Mouse (Mus musculus): ENCODE measurements around the gene Nmi.
"Not testable (repeated sequence)": the region's sequence is repeated elsewhere in the genome, so short reads cannot be mapped to it uniquely, and the experiment has no call there.

Nmi gene

DNA sequence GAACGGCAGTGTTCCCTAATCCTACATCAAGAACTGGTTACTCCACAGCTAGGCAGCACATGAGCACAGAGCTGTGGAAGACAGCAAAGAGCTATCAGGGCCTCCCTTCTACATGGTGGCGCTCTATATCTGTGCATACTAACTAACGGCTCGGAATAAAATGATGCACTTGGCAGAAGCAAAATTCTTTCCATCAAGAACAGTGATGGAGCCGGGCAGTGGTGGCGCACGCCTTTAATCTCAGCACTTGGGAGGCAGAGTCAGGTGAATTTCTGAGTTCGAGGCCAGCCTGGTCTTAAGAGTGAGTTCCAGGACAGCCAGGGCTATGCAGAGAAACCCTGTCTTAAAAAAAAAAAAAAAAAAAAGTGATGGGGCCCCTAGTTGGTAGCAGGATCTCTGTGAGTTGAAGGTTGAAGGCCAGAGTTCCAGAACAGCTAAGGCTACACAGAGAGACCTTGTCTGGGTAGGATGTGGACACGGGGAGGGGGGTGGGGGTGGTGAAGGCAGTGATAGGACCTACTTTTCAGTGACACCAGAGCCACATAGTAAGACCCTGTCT, at the start of gene Nmi:
Gene Nmi (minus strand): TSS at position 85 of the 559 bp plus-strand sequence.
- peak in 1 of 2 experiments; percentile 15 for DNase-seq (ENCODE audit: inconsistent age in 2 of 2, low spot score in 1 of 2)

DNA sequence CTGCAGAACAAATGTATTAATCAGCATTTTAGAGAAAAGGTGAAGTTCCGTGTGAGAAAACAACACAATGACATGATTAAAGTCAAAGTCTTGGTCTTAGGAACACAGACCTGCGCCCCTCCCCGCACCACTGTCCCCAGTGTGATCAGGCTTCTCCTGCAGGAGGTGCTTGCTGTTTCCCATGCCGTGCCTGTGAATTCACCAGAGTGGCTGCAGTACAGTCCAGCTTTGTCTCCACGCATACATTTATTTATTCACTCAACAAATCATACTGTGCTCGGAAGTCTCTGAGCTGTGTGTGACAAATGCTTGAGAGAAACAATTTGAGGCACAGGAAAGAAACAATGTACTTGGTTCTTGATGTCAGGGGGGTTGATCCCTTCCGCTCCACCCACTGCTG, 43.1 kb upstream of the Nmi start:
- no peak for DNase-seq (ENCODE audit: inconsistent age in 2 of 2, low spot score in 1 of 2)

DNA sequence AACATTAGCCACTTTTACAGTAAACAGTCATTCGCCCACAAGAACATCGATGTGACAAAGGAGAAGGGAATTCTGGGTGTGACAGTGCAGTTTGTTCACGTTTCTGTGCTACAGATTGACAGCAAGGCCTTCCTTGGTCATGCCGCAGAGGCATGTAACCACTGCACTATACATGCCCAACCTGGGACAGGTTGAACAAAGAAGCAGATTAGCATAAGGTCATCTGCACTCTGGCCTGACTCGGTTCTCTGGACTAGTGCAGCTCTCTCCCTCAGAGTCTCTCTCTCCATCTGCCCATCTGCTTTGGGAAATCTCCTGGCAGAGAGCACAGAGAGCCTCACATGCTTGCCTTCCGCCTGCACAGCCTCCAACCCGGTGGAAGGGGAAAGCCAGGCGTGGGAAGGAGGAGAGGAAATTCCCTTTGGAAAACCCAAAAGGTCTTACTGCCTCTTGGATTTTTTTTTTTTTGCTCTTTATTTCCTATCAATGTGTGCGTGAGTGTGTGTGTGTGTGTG, 40.1 kb upstream of the Nmi start:
- no peak for DNase-seq (ENCODE audit: inconsistent age in 2 of 2, low spot score in 1 of 2)

DNA sequence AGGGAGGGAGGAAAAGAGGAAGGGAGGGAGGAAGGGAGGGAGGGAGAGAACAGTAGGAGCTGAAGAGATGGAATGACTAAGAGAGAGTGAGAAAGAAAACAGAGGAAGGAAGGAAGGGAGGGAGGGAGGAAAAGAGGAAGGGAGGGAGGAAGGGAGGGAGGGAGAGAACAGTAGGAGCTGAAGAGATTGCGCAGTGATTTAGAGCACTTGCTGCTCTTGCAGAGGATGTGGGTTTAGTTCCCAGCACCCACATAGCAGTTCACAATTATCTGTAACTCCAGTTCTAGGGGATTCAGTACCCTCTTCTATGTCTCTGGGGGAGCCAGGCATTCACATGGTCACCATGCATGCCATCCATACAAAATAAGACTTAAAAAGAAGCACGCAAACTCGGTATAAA, 38.5 kb upstream of the Nmi start:
- not testable (repeated sequence) for DNase-seq (ENCODE audit: inconsistent age in 2 of 2, low spot score in 1 of 2)

DNA sequence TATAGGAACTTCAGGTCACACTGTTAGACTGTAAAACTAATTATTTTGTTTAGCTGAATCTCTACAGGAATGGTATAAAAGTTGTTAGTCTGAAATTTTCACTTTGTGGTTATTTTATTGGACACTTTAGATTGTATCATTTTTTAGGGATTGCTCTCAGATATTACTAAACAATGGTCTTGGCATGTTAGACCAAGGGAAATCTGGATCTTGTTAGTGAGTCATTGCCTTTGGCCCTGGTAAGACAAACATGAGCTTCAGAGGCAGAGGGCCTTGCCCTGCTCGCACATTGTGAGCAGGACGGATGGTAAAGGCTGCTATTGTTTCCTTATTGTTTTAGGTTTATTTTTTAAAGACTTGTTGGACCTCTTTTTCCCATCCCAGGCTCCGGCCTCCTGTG, 33.1 kb upstream of the Nmi start:
- DNase-seq (ENCODE audit: inconsistent age in 2 of 2, low spot score in 1 of 2): peak in 1 of 2 experiments; percentile 27

DNA sequence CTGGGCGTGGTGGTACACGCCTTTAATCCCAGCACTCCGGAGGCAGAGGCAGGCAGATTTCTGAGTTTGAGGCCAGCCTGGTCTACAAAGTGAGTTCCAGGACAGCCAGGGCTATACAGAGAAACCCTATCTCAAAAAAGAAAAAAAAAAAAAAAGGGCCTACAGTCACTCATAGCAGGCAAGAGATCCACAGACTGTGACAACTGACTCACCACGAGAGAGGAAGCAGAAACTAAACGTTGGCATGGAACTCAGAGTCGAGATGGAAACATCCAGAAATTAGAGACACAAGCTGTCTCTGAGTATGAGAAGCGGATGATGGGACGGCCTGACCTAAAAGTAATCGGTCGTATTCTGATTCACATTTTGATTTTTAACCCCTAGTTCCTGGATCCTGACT, 29.0 kb upstream of the Nmi start:
- not testable (repeated sequence) for DNase-seq (ENCODE audit: inconsistent age in 2 of 2, low spot score in 1 of 2)

DNA sequence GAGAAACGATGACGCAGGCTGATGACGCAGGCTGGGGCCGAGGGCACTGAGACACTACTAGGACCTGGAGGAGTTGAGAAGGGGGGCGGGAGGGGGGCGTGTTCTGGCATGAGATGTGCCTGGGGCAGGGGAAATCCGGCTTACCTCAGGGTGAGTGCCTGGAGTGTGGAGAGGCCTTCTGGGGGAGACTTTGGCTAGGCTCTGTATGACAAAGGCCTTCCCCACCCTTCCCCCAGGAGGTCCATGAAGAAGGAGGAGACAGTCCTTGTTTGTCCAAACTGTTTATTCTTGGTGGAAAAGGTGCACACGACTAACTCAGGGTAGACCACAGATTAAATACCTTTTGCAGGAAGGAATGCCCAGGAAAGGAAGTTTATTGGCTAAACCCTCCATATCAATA, 28.2 kb upstream of the Nmi start:
- no peak for DNase-seq (ENCODE audit: inconsistent age in 2 of 2, low spot score in 1 of 2)

DNA sequence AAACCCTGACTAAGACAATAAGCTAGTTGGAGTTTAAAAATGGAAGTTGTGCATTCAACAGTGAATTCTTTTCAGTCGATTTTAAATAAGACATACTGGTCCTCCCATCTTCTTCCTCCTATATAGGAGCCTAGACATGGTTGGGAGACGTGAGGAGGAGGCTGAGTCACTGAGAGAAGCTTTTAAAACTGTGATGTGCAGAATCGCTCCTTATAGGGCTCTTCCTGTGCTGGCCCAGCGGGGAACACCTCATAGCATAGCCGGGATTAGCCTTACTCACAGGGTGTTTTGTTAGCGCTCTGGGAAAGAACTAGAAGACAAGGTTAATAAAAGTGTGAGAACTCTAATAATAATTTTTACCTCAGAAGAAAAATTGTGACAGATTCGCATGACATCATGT, 26.7 kb upstream of the Nmi start:
- no peak for DNase-seq (ENCODE audit: inconsistent age in 2 of 2, low spot score in 1 of 2)

DNA sequence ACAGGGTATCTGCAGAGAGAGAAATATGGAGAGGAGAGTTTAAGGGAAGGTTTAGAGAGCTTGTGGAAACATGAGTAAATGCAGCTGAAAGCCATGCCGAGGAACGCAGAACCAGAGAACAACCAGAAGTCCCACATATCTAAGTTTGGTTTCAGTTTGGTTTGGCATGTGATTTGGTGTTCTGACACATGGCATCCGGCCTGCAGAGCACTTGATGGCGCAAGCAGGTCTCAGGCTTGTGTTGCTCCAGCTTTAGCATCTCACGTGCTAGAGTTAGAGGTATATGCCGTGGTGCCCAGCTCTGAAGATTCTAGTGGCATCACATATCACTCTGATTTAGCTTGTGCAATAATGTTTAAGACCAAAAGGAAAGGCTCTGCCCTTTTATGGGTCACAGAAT, 18.2 kb upstream of the Nmi start:
- no peak for DNase-seq (ENCODE audit: inconsistent age in 2 of 2, low spot score in 1 of 2)

DNA sequence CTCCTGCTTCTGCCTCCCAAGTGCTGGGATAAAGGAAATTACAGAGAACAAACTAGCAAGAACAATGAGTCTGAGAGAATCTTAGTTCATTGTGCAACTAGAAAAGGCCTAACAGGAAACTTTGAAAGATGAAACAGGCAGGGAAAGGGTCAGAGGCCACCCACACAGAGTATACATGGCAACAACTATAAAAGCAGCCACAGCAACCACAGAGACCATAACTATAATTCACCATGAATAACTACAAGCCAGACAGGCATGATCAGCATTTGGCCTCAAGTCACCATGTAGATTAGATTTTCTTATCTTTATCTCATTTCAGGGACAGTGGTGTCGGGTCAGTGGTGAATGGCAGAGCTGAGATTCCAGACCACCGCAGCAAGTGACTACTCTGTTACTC, 16.3 kb upstream of the Nmi start:
- peak; percentile 48 to 65 for DNase-seq (ENCODE audit: inconsistent age in 2 of 2, low spot score in 1 of 2)

DNA sequence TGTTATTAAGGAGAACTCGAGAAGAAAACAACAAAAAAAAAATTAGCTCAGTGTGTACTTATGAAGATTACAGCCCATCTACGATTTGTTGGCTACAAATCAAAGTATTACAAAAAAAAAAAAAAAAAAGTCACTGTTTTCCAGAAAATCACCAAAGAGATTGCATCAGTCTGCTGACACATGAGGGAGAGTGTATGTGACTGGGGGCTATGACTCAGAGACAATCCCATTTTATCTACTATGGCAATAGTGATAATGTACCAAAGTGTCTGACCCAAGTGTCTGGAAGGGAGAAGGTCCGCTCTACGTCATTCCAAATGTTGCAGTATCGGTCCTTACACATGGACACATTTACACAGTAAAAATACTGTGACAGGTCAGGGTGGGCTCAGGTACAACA, 13.4 kb upstream of the Nmi start:
- peak in 1 of 2 experiments; percentile 63 for DNase-seq (ENCODE audit: inconsistent age in 2 of 2, low spot score in 1 of 2)

DNA sequence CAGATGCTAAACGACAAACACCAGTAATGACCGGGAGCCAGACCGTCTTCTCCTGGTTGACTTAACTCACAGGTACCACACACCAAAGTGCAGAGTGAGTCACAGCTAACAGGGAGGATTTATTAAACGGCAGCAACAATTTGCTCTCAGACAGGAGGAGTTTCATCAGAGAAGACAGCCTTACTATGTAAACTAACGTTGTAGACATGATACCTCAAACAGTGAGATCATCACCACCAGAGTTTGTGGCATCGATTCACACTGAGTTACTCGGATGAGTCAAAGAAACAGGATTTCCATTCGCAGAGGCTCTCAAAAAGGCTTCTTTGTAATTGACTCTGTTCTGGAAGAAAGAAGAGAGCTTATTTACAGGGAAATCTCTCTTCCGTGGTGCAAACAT, 12.9 kb upstream of the Nmi start:
- no peak for DNase-seq (ENCODE audit: inconsistent age in 2 of 2, low spot score in 1 of 2)

DNA sequence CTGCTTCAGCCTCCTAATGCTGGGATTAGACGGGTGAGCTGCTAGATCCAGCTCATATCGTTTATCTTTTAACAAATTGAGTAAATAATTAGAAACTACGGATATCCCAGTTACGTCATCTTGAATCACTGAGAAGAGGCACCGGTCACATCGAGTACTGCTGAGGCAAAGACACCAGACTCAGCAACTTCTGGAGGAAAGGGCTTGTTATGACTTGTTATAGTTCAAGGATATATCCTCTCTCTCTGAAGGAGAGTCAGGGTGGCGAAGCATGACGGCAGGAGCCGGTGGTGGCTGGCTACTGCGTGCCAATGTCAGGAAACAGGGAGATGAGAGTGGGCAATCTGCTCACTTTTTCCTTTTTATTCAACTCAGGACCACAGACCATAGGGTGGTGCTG, 11.9 kb upstream of the Nmi start:
- no peak for DNase-seq (ENCODE audit: inconsistent age in 2 of 2, low spot score in 1 of 2)

DNA sequence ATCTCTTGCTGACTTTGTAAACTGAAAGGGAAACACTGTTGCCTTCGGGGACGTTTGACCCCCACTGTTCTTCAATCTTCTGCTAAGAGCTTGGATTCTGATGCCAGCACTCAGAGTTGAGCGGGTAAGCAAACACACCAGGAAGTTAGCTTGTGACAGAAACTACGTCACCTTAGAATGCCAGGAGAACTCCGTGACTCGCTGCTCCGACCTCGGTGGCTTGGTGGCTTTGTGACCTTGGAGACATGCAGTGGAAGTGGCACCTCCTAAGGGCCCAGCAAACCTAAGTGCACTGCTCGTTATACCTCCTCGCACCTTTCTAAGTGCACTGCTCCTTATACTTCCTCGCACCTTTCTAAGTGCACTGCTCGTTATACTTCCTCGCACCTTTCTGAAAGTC, 9.0 kb upstream of the Nmi start:
- peak in 1 of 2 experiments; percentile 45 for DNase-seq (ENCODE audit: inconsistent age in 2 of 2, low spot score in 1 of 2)

DNA sequence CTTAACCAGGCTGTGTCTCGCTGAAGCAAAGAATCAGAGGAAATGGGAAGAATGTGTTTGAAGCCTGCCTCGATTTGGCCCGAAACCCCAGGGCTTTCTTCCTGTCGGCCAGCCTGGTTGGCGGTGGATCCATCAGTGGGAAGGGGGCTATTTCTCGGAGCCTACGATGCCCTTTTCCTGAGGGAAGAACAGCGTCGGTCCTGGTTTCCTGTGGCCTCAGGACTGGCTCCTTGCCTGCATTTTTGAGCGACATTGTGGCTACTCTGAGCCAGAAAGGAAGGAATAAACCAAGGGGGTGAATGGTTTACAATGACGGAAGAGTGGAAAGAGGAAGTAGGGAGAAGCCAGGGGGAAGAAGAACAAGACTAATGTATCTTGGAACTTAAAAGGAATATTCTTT, 8.3 kb upstream of the Nmi start:
- peak; percentile 28 to 65 for DNase-seq (ENCODE audit: inconsistent age in 2 of 2, low spot score in 1 of 2)

DNA sequence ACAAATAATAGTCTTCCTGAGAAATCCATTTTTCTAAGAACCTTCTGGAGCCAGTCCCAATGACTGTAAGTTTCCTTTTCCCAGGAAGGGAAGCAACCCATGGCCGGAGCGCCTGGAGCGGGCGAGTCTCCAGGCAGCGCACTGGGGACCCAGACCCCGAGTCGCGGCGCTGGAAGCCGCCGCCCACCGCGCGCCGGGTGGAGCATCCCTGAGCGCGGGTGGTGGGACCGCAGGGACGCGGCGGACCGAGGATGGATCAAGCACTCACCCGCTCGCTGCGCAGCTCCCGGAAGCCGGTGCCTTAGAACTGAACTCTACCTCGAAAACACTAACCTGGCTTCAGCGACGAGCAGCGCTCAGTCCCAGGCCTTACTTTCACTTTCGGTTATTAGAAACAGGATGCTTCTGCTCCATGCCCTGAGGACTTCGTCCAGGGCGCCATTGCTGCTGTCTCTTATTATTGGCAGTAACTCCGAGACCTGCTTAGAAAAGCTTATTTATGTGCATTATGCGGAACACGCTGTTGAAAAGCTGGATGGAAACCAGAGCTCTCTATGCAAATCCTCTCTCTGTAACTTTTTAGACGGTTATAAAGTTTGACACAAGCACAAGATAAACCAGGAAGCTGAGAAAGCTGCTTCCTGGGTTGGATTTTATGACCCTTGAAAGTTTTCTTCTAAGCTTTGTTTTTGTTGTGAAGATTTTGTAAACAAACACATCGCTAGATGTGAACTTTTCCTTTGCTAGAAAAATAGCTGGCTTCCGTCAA, 469 bp downstream of the Nmi start:
- peak; percentile 66 to 87 for DNase-seq (ENCODE audit: inconsistent age in 2 of 2, low spot score in 1 of 2)

DNA sequence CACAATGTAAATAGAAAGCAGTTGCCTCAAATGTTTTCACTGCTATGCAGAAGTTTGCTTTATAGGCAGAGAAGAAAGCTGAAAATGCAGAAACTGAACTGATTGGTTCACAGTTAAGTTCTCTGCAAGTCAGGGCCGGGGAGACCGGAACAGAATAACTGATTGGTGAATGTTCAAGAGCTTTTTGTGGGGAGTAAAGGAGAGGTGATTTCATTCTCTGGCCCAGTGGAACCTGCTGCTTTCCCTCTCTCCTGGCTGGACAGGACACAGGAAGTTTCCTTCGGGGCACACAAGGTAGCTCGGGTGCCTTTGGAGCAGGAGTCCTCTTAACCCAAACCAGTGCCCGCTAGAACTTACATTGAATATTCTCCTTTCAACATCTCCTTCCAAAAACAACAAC, 1.2 kb downstream of the Nmi start:
- DNase-seq (ENCODE audit: inconsistent age in 2 of 2, low spot score in 1 of 2): peak; percentile 45 to 83

DNA sequence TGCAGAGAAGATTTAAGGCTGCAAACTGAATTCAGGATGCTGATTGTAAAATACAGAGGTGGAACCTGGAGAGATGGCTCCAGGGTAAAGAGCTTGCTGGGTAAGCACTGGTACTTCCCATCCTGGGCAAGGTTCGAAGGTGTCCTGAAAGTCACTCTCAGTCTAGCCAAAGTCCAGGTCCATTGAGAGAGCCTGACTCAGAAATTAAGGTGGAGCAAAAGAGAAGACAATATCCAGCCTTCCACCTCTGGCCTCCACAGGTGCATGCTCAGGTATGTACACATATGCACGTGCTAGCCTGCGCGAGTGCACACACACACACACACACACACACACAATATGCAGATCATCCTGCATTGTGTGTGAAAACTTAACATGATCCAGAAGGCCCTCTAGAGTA, 2.4 kb downstream of the Nmi start:
- no peak for DNase-seq (ENCODE audit: inconsistent age in 2 of 2, low spot score in 1 of 2)

DNA sequence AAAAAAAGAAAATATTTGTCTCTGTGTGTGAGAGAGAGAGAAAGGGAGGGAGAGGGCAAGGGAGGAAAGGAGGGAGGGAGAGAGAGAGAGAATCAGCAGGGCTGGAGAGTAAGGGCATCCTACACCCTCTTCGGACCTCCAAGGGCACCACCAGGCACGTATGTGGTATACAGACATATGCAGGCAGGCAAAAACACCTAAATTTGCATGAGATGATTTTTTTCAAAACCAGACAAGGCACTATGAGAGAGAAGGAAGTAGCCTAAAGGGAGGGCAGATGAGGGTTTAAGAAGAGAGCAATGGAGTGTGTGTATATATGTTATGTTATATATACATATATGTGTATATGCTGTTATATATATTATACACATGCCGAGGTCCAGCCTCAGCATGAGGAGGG, 6.0 kb downstream of the Nmi start:
- DNase-seq (ENCODE audit: inconsistent age in 2 of 2, low spot score in 1 of 2): no peak

DNA sequence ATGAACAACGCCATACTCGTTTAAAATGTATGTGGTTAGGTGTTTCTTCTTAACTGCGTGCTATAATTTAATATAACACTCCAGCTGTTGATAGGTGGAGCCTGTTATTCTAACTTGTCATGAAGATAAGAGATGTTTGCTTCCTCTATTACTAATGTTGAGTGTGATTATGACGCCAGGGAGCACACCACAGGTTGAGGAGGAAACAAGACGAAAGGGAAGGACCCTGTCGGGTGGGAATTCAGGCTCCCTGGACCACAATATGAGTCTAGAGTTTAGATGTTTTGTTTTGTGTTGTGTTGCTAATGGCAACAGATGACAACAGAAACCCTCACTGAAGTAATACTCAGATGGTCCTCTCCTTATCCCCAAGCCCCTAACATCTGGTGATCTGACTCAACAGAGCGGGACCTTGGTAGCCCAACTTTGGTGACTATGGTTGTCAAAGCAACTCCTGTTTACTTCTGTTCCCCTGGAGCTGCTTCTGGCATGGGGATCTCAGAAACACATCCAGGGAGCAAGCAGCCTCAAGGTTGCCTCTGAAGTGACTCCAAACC, 19.6 kb downstream of the Nmi start:
- no peak for DNase-seq (ENCODE audit: inconsistent age in 2 of 2, low spot score in 1 of 2)

DNA sequence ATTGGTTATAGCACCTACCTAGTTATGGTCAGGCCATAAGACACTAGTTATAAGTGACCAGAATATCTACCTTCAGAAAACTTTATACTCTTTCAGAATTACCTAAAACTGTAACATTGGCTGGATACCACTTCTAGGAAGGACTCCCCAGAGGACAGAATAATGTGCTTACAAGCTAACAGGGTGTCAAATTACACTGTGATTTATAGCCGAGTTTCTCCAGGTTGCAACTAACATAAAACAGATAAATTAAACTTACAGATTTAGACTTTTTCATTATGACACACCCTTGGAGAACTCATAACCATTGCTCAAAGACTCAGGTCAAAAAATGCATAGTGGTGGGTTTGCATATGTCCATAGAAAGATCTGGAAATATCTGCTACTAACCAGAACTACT, 22.4 kb downstream of the Nmi start:
- no peak for DNase-seq (ENCODE audit: inconsistent age in 2 of 2, low spot score in 1 of 2)

DNA sequence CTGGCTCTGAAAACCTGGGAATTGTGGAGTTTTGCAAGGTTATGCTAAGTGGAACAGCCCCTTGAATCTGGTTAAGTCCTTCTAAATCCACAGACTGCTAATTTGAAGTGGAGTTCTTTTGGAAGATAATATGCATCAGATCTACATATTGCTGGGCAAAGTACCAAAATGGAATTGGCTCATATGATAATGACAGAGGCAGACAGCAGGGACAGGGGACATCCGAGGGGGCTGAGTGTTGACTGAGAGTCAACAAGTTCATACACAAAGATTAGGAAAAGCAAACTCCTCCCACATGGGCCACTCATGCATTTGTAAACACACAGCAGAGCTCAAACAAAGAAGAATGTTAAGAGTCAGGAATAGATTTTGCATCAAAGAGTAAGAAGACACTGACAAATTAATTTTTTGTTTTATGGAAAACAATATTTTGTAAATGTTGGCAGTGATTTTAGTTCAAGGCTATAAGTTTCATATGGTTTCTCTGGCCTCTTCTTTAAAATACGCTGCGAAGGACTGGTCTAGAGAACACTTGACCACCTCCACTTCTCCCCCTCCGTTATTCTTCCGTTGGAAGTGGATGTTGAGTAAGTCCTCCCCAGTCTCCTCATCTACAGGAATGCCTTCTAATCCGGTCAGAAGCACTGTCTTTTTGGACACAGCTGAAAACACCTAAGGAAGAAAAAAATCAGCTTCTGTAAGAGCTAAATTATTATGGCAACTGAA, 25.0 kb downstream of the Nmi start:
- no peak for DNase-seq (ENCODE audit: inconsistent age in 2 of 2, low spot score in 1 of 2)
